Mouse (Mus musculus) heart, adult 9 months (tissue): ENCODE data around the gene Ift57.

ENCODE experiments used
- DNase-seq, 2 experiments: peaks; one replicate each; pipeline ENCODE4 v3.0.0; 2022; ENCODE audit warnings: low spot score in 2 of 2

Gene Ift57

GRCm38 (mm10) chr16:49792446-49792878, 93.4 kb downstream of the Ift57 start:
- DNase-seq: peak; percentile 38 to 53

GRCm38 (mm10) chr16:49793596-49793995, 94.6 kb downstream of the Ift57 start:
- no peak for DNase-seq

- DNase-seq: no peak
Observed at GRCm38 (mm10) chr16:49796271-49796670, 97.2 kb downstream of the Ift57 start.

GRCm38 (mm10) chr16:49796954-49797353, 97.9 kb downstream of the Ift57 start:
- no peak for DNase-seq

- DNase-seq: peak; percentile 37 to 52
Observed at GRCm38 (mm10) chr16:49798790-49799189, 99.8 kb downstream of the Ift57 start.

GRCm38 (mm10) chr16:49799597-49800561, 100.8 kb downstream of the Ift57 start, which contains the start of gene Cd47:
Gene Cd47, plus strand, starts transcription at chr16:49800533.
- peak; percentile 17 to 55 for DNase-seq

GRCm38 (mm10) chr16:49800996-49801395, 102.0 kb downstream of the Ift57 start:
- no peak for DNase-seq

GRCm38 (mm10) chr16:49801399-49801798, 102.4 kb downstream of the Ift57 start:
- no peak for DNase-seq

GRCm38 (mm10) chr16:49802993-49803392, 104.0 kb downstream of the Ift57 start:
- DNase-seq: no peak

- peak; percentile 13 to 30 for DNase-seq
Observed at GRCm38 (mm10) chr16:49803932-49804461, 105.0 kb downstream of the Ift57 start.

- no peak for DNase-seq
Observed at GRCm38 (mm10) chr16:49806920-49807319, 107.9 kb downstream of the Ift57 start.

GRCm38 (mm10) chr16:49807419-49807841, 108.4 kb downstream of the Ift57 start:
- DNase-seq: no peak

- DNase-seq: no peak
Observed at GRCm38 (mm10) chr16:49807862-49808430, 108.9 kb downstream of the Ift57 start.

GRCm38 (mm10) chr16:49811897-49812296, 112.9 kb downstream of the Ift57 start:
- DNase-seq: no peak

- no peak for DNase-seq
Observed at GRCm38 (mm10) chr16:49812821-49813616, 114.0 kb downstream of the Ift57 start.

GRCm38 (mm10) chr16:49814419-49814818, 115.4 kb downstream of the Ift57 start:
- DNase-seq: no peak
